Mouse (Mus musculus) cerebellum, adult 2 months (tissue): ENCODE data around the gene Krt15.

Experiments used
- CTCF ChIP-seq: fragments of 200-500 bp; IDR thresholded peaks from 2 replicates; pipeline ENCODE4 v1.5.1; 2011; ENCODE audit warnings: low read depth, mild to moderate bottlenecking, control low read depth, low read length, moderate library complexity, borderline replicate concordance; ENCODE audit not compliant: insufficient read depth
- POLR2A ChIP-seq: fragments of 200-500 bp; IDR thresholded peaks from 2 replicates; pipeline ENCODE4 v1.6.1; 2011; ENCODE audit warnings: low read length, control low read depth, borderline replicate concordance; ENCODE audit not compliant: insufficient read depth

DNA sequence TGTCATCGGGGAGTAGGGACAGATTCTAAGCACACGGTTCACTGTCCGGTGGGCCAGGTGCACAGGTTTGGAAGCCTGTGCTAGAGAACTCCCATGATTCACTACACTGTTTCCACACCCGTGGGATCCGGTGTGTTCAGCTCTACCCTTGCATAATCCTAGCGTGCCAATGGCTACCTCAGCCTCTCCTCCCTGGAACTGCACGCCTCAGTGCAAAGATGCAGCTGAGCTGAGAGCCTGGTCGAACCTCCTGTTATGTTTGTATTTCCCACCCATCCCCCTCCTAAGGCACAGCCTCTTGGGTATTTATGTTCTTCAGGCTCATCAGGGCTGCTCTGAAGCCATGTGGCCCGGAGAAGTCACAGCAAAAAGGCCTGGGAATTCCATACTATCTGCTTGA, 37.9 kb downstream of the Krt15 start:
- TF ChIP-seq CTCF = no peak
- TF ChIP-seq POLR2A = no peak
